ENCODE assay signal across 32 mouse cellular contexts in the genomic region with DNA sequence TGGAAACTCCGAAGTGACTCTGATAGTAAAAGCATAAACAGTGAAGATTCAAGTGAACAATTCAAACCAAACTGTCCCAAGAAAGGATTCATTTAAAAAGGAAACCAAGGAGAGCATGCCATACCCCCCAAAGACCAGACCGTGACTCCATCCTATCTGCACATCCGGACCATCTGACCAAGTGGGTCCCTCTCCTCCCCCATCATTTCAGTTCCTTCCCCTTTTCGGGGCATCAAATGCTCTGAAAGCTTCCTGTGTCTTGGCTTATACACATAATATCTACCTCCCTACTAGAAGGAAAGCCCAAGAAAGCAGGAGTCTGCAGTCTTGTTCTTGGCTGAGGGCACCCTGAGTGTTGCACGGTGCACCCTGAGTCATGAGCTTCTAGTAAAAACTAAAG.
DNase-seq lines count a peak whose midpoint lies in the region; ATAC-seq and TF ChIP-seq lines count a peak whose summit lies in the region.
"Had no signal": no experiment of that assay in that cellular context is flagged by ENCODE, and none has a peak within 500 bp of the region (broad histone marks: within the 10 kb centered on the region; RNA-seq: fewer than 3 reads in every experiment).

No protein-coding gene starts in this region.

- peak overlapping the region; percentile 71 for H3K27ac ChIP-seq in bone marrow macrophage, adult 2 months (ENCODE audit: insufficient read depth, low read depth, low read length)
- H3K27ac ChIP-seq in macrophage, result peak overlapping the region; percentile 27
- H3K27ac ChIP-seq in kidney, embryonic 15.5 days, result no peak overlapping the region
- H3K27ac ChIP-seq: embryonic facial prominence, embryonic 12.5 days; forebrain, embryonic 10.5 days; forebrain, embryonic 15.5 days; gastrocnemius, adult 2 months; hindbrain, embryonic 12.5 days; hindbrain, postnatal 0 days; intestine, embryonic 15.5 days; kidney, postnatal 0 days; liver, embryonic 12.5 days; midbrain, embryonic 12.5 days; neural tube, embryonic 12.5 days had no signal

- H3K9me3 ChIP-seq in kidney, embryonic 15.5 days (replicated peaks), result no peaks in the 10 kb centered on the region
- H3K9me3 ChIP-seq: embryonic facial prominence, embryonic 12.5 days; forebrain, embryonic 10.5 days; forebrain, embryonic 15.5 days; G1E; hindbrain, embryonic 12.5 days; intestine, embryonic 15.5 days; liver, embryonic 12.5 days; midbrain, embryonic 12.5 days; neural tube, embryonic 12.5 days had no signal

- no peak overlapping the region for H3K9ac ChIP-seq in kidney, embryonic 15.5 days
- H3K9ac ChIP-seq: embryonic facial prominence, embryonic 12.5 days; forebrain, embryonic 15.5 days; hindbrain, embryonic 12.5 days; intestine, embryonic 15.5 days; liver, embryonic 12.5 days; liver, postnatal 0 days; midbrain, embryonic 12.5 days; neural tube, embryonic 12.5 days had no signal

- H3K36me3 ChIP-seq in macrophage (ENCODE audit: inconsistent target), result no peaks in the 10 kb centered on the region
- no peaks in the 10 kb centered on the region for H3K36me3 ChIP-seq in kidney, embryonic 15.5 days
- H3K36me3 ChIP-seq: embryonic facial prominence, embryonic 12.5 days; forebrain, embryonic 15.5 days; hindbrain, embryonic 12.5 days; intestine, embryonic 15.5 days; midbrain, embryonic 12.5 days; neural tube, embryonic 12.5 days had no signal

- H3K79me2 ChIP-seq in macrophage (ENCODE audit: inconsistent target), result no peaks in the 10 kb centered on the region

- TF ChIP-seq POLR2A in bone marrow macrophage, adult 2 months (IDR thresholded peaks at IDR 0.05; ENCODE audit: borderline replicate concordance, low read depth, low read length), result no peak

- WGBS in macrophage (ENCODE audit: missing documents), result 19% methylated on average over 5 of the region's 5 CpGs
- 86% methylated on average over 5 of the region's 5 CpGs for WGBS in kidney, embryonic 15.5 days

- no peaks in the 10 kb centered on the region for H3K27me3 ChIP-seq in kidney, embryonic 15.5 days
- H3K27me3 ChIP-seq: embryonic facial prominence, embryonic 12.5 days; forebrain, embryonic 15.5 days; hindbrain, embryonic 12.5 days; intestine, embryonic 15.5 days; liver, embryonic 12.5 days; midbrain, embryonic 12.5 days; neural tube, embryonic 12.5 days had no signal

- no peak for TF ChIP-seq CTCF in bone marrow macrophage, adult 2 months (IDR thresholded peaks at IDR 0.05; ENCODE audit: low read depth, low read length)

- no peak overlapping the region for H3K4me2 ChIP-seq in kidney, embryonic 15.5 days
- H3K4me2 ChIP-seq: embryonic facial prominence, embryonic 12.5 days; forebrain, embryonic 15.5 days; hindbrain, embryonic 12.5 days; intestine, embryonic 15.5 days; liver, embryonic 12.5 days; midbrain, embryonic 12.5 days; neural tube, embryonic 12.5 days had no signal

- H3K4me1 ChIP-seq in bone marrow macrophage, adult 2 months (ENCODE audit: control insufficient read depth, insufficient read depth, low read length), result peaks cover 16% of the 10 kb centered on the region
- no peaks in the 10 kb centered on the region for H3K4me1 ChIP-seq in kidney, embryonic 15.5 days
- H3K4me1 ChIP-seq: embryonic facial prominence, embryonic 12.5 days; forebrain, embryonic 15.5 days; hindbrain, embryonic 12.5 days; intestine, embryonic 15.5 days; liver, embryonic 12.5 days; midbrain, embryonic 12.5 days; neural tube, embryonic 12.5 days had no signal

- H3K4me3 ChIP-seq in bone marrow macrophage, adult 2 months (ENCODE audit: insufficient read depth, low read length), result no peak overlapping the region
- no peak overlapping the region for H3K4me3 ChIP-seq in macrophage (ENCODE audit: inconsistent target)
- no peak overlapping the region for H3K4me3 ChIP-seq in kidney, embryonic 15.5 days (replicated peaks)
- H3K4me3 ChIP-seq: embryonic facial prominence, embryonic 12.5 days; forebrain, embryonic 10.5 days; forebrain, embryonic 15.5 days; gastrocnemius, adult 2 months; hindbrain, embryonic 12.5 days; intestine, embryonic 15.5 days; liver, embryonic 12.5 days; midbrain, embryonic 12.5 days; myocyte; neural tube, embryonic 12.5 days had no signal

- no peak for ATAC-seq in kidney, embryonic 15.5 days (replicated peaks; ENCODE audit: low FRiP score)
- ATAC-seq: forebrain, embryonic 15.5 days; hindbrain, postnatal 0 days; intestine, embryonic 15.5 days; liver, embryonic 12.5 days; liver, postnatal 0 days had no signal

- DNase-seq in spleen, postnatal 36 days (ENCODE audit: low spot score in 2 of 2), result peak; percentile 69 to 73
- no peak for DNase-seq in spleen, postnatal 14 days (ENCODE audit: low spot score in 2 of 2)
- DNase-seq in cerebellum, postnatal 10 days, result no peak
- no peak for DNase-seq in cerebellum, postnatal 36 days
- DNase-seq: adrenal gland, postnatal 14 days; cerebellum, adult 2 months; cerebellum, postnatal 25 days; embryo, embryonic 11 days; gastrocnemius, adult 2 months; gastrocnemius, postnatal 36 days; heart, postnatal 14 days; kidney, postnatal 4 days; layer of hippocampus, postnatal 36 days; left cerebral cortex, postnatal 4 days; liver, postnatal 0 days; lung, postnatal 4 days; thymus, postnatal 14 days had no signal

Comparison
In these comparisons a context has a peak if more than half of its experiments do, and no peak if none do; other contexts are left out.
1. DNase-seq: peak in spleen, postnatal 36 days (2 of 2); none in spleen, postnatal 14 days (0 of 2), cerebellum, postnatal 10 days (0 of 2) and cerebellum, postnatal 36 days (0 of 2).